Mouse (Mus musculus) midbrain, embryonic 13.5 days (tissue): ENCODE measurements around the gene Tns1. TPM values are rescaled to one million over a fixed set of nuclear protein-coding genes. Genes with fewer than 3 reads are reported as not detected.

Experiments used
- ATAC-seq: fragments of 200-750 bp; cut with Nextera tagmentation; 2 replicates; pipeline ENCODE4 v1.8.0; 2017; ENCODE audit warnings: mild to moderate bottlenecking, moderate TSS enrichment, moderate library complexity
- H3K27ac ChIP-seq: fragments of 300-500 bp; sonication (generic); 2 replicates; pipeline ENCODE4 v1.5.1; 2015; ENCODE audit warnings: inconsistent platforms, mild to moderate bottlenecking, moderate library complexity
- H3K27me3 ChIP-seq: fragments of 300-500 bp; sonication (generic); 2 replicates; pipeline ENCODE4 v1.6.1; 2015; ENCODE audit warnings: mild to moderate bottlenecking, inconsistent platforms
- H3K36me3 ChIP-seq: fragments of 300-500 bp; sonication (generic); 2 replicates; pipeline ENCODE4 v1.6.1; 2015; ENCODE audit warnings: mild to moderate bottlenecking, inconsistent platforms
- H3K4me1 ChIP-seq: fragments of 300-500 bp; sonication (generic); replicated peaks from 2 replicates; pipeline ENCODE4 v1.6.1; 2015; ENCODE audit warnings: inconsistent platforms
- H3K4me2 ChIP-seq: fragments of 300-500 bp; sonication (generic); replicated peaks from 2 replicates; pipeline ENCODE4 v1.6.1; 2015; ENCODE audit warnings: moderate library complexity, mild to moderate bottlenecking, inconsistent platforms
- H3K4me3 ChIP-seq: fragments of 300-500 bp; sonication (generic); replicated peaks from 2 replicates; pipeline ENCODE4 v1.5.1; 2015; ENCODE audit warnings: mild to moderate bottlenecking, inconsistent platforms
- H3K9ac ChIP-seq: fragments of 300-500 bp; sonication (generic); replicated peaks from 2 replicates; pipeline ENCODE4 v1.6.1; 2015; ENCODE audit warnings: mild to moderate bottlenecking, inconsistent platforms
- H3K9me3 ChIP-seq: fragments of 300-500 bp; sonication (generic); 2 replicates; pipeline ENCODE4 v1.6.1; 2016; ENCODE audit warnings: mild to moderate bottlenecking, inconsistent platforms
- WGBS: fragments of 180-500 bp; shearing (Covaris S2); methylation state at CpG from one replicate; pipeline ENCODE4 v1.1.7; 2015; 5-methylcytosine and 5-hydroxymethylcytosine counted together
- polyA plus RNA-seq: library from polyadenylated mRNA; unstranded; fragments of >200 nt; fragmentation: Nextera tagmentation; extraction: Ambion mirVana; gene quantifications from 2 replicates; pipeline ENCODE4 v1.2.1, GENCODE M21; 2015

Gene Tns1
- polyA plus RNA-seq, 1 experiment from 2014 or later = 13.2 TPM

GRCm38 (mm10) chr1:74049430-74049829 lies 74.8 kb downstream of the Tns1 start:
- Histone ChIP-seq H3K27me3 (no peaks in the 10 kb centered on the region), H3K9ac (no peak overlapping the region), H3K4me2 (no peak overlapping the region), H3K36me3 (no peaks in the 10 kb centered on the region), H3K4me1 (no peaks in the 10 kb centered on the region), H3K27ac (no peak overlapping the region), H3K9me3 (no peaks in the 10 kb centered on the region), H3K4me3 (no peak overlapping the region)
- 92% methylated on average over 17 of the region's 17 CpGs for WGBS
- ATAC-seq = no peak

DNA sequence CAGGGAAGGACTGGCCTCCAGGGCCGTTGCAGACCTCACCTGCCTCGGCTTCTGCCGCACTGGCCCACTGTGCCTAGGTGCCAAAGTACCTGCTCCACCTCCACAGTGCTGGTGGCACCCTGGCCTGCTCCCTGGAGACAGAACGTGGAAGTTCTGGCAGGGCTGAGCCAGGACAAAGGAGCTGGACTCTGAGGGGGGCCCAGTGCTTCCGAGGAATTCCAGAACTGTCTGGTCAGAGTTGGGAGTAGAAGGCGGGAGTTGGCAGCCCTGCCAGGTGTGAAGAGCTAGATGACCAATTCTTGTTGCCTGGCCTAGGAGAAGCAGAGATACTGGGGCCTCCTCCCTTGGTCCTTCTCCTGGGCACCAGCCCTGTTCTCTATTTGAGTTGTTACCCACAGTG lies 76.5 kb downstream of the Tns1 start:
- Histone ChIP-seq H3K27ac (no peak overlapping the region), H3K9me3 (no peaks in the 10 kb centered on the region), H3K4me1 (peaks cover 9% of the 10 kb centered on the region), H3K36me3 (no peaks in the 10 kb centered on the region), H3K4me3 (no peak overlapping the region), H3K4me2 (no peak overlapping the region), H3K9ac (no peak overlapping the region), H3K27me3 (no peaks in the 10 kb centered on the region)
- WGBS = 77% methylated on average over 6 of the region's 6 CpGs
- ATAC-seq = no peak

DNA sequence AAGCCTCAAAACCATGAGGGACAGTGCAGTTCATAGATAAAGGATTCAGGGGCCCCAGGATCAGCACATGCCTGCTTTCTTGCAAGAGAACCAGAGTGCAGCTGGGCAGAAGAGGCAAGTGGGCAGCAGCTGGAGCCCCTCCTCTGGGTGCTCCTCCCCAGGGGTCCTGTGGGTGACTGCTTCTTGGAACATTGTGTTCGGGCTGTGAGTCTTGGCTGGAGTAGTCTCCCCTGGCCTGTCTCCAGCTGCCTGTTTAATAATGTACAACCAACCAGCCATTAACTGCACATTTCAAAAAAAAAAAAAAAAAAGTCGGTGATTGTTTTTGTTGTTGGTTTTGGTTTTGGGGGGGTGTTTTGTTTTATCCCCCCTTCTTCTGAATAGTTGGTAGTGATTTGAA lies 76.9 kb downstream of the Tns1 start:
- H3K9me3 ChIP-seq = no peaks in the 10 kb centered on the region
- H3K27me3 ChIP-seq = no peaks in the 10 kb centered on the region
- no peak overlapping the region for H3K9ac ChIP-seq
- WGBS = 72% methylated on average over 2 of the region's 2 CpGs
- no peaks in the 10 kb centered on the region for H3K36me3 ChIP-seq
- no peak overlapping the region for H3K4me2 ChIP-seq
- no peak for ATAC-seq
- H3K4me1 ChIP-seq = peaks cover 13% of the 10 kb centered on the region
- H3K4me3 ChIP-seq = no peak overlapping the region
- no peak overlapping the region for H3K27ac ChIP-seq

- ATAC-seq = no peak
- Histone ChIP-seq H3K9me3 (no peaks in the 10 kb centered on the region), H3K27ac (no peak overlapping the region), H3K4me3 (no peak overlapping the region), H3K27me3 (no peaks in the 10 kb centered on the region), H3K36me3 (no peaks in the 10 kb centered on the region), H3K4me2 (no peak overlapping the region), H3K9ac (no peak overlapping the region), H3K4me1 (peaks cover 27% of the 10 kb centered on the region)
- WGBS = 93% methylated on average over 2 of the region's 2 CpGs
These were observed 79.2 kb downstream of the Tns1 start for GRCm38 (mm10) chr1:74045034-74045433.

DNA sequence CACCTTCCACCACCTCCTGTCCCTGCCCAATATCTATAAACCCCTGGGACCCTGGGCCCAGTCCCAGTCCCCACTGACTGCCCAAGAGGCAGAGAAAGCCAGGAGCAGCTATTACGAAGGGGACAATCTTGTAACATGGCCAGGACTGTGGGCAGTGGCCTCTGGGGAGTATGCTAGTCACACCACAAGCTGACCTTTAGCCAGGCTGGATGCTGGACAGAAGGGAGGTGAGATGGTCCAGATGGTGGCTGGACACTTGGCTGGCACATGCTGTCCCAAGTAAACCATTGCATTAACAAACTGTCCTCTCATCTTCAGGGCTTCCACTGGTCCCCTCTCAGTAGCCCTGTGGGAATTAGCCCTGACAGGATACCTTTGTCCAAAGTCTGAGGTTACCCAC lies 79.8 kb downstream of the Tns1 start:
- Histone ChIP-seq H3K9me3 (no peaks in the 10 kb centered on the region), H3K36me3 (no peaks in the 10 kb centered on the region), H3K4me1 (peaks cover 27% of the 10 kb centered on the region), H3K27ac (no peak overlapping the region), H3K4me2 (no peak overlapping the region), H3K27me3 (no peaks in the 10 kb centered on the region), H3K9ac (no peak overlapping the region), H3K4me3 (no peak overlapping the region)
- ATAC-seq = no peak
- WGBS = 89% methylated on average over 1 of the region's 1 CpGs

GRCm38 (mm10) chr1:74043584-74044105 lies 80.6 kb downstream of the Tns1 start:
- H3K9me3 ChIP-seq = no peaks in the 10 kb centered on the region
- WGBS = 80% methylated on average over 4 of the region's 4 CpGs

DNA sequence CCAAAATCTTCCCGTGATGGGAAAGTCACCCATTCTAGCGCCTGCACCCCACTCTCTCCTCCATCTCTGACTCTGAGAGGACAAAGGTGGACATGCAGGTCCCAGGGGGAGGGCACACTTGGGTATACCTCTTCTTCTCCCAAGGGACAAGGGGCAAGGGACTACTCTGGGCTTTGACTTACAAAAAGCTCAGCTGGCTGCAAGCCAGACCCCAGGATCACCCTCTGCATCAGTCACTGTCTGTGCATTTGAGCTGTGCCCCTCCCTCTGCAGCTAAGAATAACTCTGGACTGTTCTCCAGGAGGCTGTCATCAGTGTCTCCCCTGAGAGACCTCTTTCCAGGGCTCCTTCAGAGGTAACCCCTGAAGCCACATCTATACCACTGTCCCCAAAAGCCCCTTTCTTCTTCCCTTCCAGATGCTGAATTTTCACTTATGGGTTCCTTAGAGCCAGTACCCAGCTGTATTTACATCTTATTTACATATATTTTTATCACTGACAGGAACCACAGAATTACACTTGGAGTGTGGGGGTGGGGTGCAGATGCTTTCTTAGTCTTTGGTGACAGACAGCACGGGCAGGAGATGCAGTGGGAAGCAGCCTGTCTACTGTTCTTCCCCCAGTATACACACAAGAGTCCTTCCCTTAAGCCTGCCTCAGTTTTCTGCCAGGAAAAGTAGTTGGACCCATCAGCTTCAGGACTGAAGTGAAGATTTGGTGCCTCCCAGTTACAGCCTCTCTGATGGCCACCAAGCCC lies 81.4 kb downstream of the Tns1 start:
- WGBS = 78% methylated on average over 3 of the region's 3 CpGs
- Histone ChIP-seq H3K27me3 (peaks cover 3% of the 10 kb centered on the region; the same call in 1 of the 2 replicates), H3K27ac (no peak overlapping the region), H3K4me3 (no peak overlapping the region), H3K4me1 (peaks cover 27% of the 10 kb centered on the region), H3K36me3 (no peaks in the 10 kb centered on the region), H3K9ac (no peak overlapping the region), H3K9me3 (no peaks in the 10 kb centered on the region), H3K4me2 (no peak overlapping the region)
- ATAC-seq = no peak

More at GRCm38 (mm10) chr1:74043584-74044105, 80.6 kb downstream of the Tns1 start:
- H3K9ac ChIP-seq = no peak overlapping the region
- no peaks in the 10 kb centered on the region for H3K27me3 ChIP-seq
- H3K4me2 ChIP-seq = no peak overlapping the region
- no peaks in the 10 kb centered on the region for H3K36me3 ChIP-seq
- H3K4me3 ChIP-seq = no peak overlapping the region
- H3K4me1 ChIP-seq = peaks cover 27% of the 10 kb centered on the region
- no peak overlapping the region for H3K27ac ChIP-seq
- no peak for ATAC-seq

- H3K27ac ChIP-seq = no peak overlapping the region
- H3K4me3 ChIP-seq = no peak overlapping the region
- H3K4me1 ChIP-seq = peaks cover 34% of the 10 kb centered on the region
- WGBS = 55% methylated on average over 8 of the region's 8 CpGs
- no peak overlapping the region for H3K9ac ChIP-seq
- no peak overlapping the region for H3K4me2 ChIP-seq
- no peaks in the 10 kb centered on the region for H3K36me3 ChIP-seq
- peaks cover 13% of the 10 kb centered on the region for H3K27me3 ChIP-seq
- ATAC-seq = no peak
- H3K9me3 ChIP-seq = no peaks in the 10 kb centered on the region
These were observed 82.6 kb downstream of the Tns1 start for GRCm38 (mm10) chr1:74041692-74042091.

DNA sequence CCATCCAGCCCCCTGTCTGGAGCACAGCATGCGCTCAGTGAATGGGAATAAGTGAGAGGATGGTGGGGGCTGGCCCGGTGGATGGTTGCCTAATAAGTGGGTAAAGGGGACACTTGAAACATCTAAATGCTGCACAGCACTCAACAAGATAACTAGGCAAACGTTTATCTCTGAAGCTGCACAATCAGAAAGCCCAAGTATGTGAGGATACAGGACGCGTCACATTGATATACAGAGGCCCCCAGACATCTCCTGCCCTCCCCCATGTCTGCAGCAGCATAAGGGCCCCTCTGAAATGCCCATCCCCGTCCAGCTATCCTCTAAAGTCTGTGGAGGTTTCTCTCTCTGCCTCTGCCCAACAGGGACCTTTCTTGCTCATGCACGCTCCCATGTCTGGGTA lies 83.1 kb downstream of the Tns1 start:
- peaks cover 38% of the 10 kb centered on the region for H3K4me1 ChIP-seq
- no peaks in the 10 kb centered on the region for H3K9me3 ChIP-seq
- ATAC-seq = no peak
- no peak overlapping the region for H3K4me3 ChIP-seq
- H3K36me3 ChIP-seq = no peaks in the 10 kb centered on the region
- no peak overlapping the region for H3K4me2 ChIP-seq
- WGBS = 72% methylated on average over 7 of the region's 7 CpGs
- H3K27ac ChIP-seq = no peak overlapping the region
- H3K27me3 ChIP-seq = peaks cover 19% of the 10 kb centered on the region
- H3K9ac ChIP-seq = no peak overlapping the region

DNA sequence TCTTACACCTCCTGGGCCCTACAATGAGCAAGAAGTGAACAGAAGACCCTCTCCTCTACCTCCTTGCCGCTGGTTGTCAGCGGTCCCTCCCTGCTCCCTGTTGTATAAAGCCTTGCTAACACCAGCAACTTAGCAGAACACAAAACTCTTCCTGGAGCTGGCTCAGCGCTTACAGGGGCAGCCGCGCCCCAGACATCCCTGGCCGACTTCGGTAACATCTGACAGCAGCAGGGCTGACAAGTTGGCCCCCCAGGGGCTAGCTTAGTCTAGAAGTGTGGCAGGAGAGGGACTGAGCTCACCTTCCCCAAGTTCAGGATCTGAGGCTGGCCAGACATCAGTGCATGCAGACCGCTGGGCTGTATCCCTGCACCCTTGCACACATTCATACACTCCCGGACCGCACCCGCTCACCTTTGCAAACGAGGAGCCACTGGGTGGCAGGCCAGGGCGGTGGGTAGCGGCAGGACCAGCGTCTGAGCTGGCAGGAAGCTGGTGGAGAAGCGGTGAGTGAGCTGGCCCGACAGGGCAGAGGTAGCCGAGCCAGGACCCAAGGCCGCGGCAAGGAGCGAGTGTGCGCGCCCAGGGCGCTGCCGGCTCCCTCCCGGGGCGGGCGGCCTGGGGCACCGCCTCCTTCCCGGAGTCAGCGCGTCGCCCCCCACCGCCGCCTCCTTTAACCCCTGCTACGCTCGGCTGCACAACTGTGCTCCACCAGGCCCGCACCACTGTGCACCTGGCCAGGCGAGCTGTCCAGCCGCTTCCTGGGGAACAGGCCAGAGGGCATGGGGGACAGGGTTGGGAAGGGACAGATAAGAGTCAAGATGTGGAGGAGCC lies 87.5 kb downstream of the Tns1 start:
- Histone ChIP-seq H3K27ac (no peak overlapping the region), H3K4me2 (peak overlapping the region; percentile 56), H3K9ac (peak overlapping the region; percentile 45), H3K36me3 (no peaks in the 10 kb centered on the region), H3K9me3 (no peaks in the 10 kb centered on the region), H3K4me3 (peak overlapping the region; percentile 40), H3K4me1 (peaks cover 19% of the 10 kb centered on the region), H3K27me3 (peaks cover 27% of the 10 kb centered on the region)
- peak; percentile 48; the same call in 1 of the 2 replicates for ATAC-seq
- WGBS = 3% methylated on average over 40 of the region's 40 CpGs

DNA sequence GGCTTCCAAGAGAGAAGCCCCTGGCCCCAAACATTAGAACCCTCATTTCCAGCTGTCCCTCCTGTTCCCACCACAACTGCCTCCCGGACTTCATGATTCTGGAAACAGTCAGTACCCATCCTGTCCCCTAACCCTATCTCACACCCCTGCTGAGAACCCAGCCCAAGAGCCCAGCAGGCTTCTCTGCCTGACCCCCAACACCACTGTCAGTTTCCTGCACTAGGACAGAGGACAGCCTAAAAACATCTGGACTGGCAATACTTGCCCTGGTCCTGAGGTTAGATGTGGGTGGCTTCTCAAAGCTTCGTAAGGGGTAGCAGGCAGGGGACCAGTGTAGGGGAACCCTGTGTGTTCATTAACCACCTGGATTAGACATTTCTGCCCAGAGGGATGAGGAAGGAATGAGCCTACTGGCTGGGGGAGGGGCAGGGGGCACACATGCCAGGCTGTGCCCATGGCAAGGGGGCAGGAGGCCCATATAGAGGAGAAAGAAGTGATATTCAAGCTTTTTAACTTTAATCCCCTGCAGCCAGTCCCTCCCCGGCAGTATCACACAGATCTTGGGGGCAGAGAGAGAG lies 88.2 kb downstream of the Tns1 start:
- peaks cover 18% of the 10 kb centered on the region for H3K4me1 ChIP-seq
- peaks cover 27% of the 10 kb centered on the region for H3K27me3 ChIP-seq
- H3K9me3 ChIP-seq = no peaks in the 10 kb centered on the region
- no peak for ATAC-seq
- H3K36me3 ChIP-seq = no peaks in the 10 kb centered on the region
- WGBS = 44% methylated on average over 3 of the region's 3 CpGs
- no peak overlapping the region for H3K4me3 ChIP-seq
- H3K27ac ChIP-seq = no peak overlapping the region
- no peak overlapping the region for H3K4me2 ChIP-seq
- no peak overlapping the region for H3K9ac ChIP-seq

DNA sequence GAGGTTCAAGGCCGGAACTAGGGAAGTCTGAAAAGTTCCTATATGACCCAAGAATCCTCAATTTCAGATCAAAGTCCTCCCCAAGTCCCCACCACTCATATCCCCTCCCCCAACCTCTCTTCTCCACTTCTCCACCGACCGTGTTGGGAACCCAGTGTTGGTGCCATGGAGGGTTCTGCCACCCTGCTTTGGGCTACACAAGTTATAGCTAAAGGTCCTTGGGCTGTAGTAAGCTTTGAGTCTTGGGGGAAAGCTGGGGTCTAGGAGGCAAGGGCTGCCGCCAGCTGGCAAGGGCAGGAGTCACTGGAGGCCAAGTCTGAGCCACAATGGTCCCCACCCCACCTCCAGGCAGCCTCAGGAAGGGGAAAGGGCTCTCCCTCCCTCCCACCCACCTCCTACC lies 88.8 kb downstream of the Tns1 start:
- no peak overlapping the region for H3K4me2 ChIP-seq
- no peak overlapping the region for H3K9ac ChIP-seq
- no peak overlapping the region for H3K27ac ChIP-seq
- peaks cover 19% of the 10 kb centered on the region for H3K4me1 ChIP-seq
- no peaks in the 10 kb centered on the region for H3K9me3 ChIP-seq
- 66% methylated on average over 4 of the region's 4 CpGs for WGBS
- no peak for ATAC-seq
- no peaks in the 10 kb centered on the region for H3K36me3 ChIP-seq
- no peak overlapping the region for H3K4me3 ChIP-seq
- H3K27me3 ChIP-seq = peaks cover 27% of the 10 kb centered on the region
